Mouse (Mus musculus) ES-E14 (cell line): ENCODE measurements around the gene Mrpl2.

Experiments used
- HCFC1 ChIP-seq: IDR thresholded peaks from 2 replicates; pipeline ENCODE4 v1.6.1; 2012; ENCODE audit warnings: low read length, inconsistent platforms, borderline replicate concordance; ENCODE audit not compliant: insufficient read depth
- ZC3H11A ChIP-seq: IDR thresholded peaks from 2 replicates; pipeline ENCODE4 v1.6.1; 2012; ENCODE audit warnings: low read depth, mild to moderate bottlenecking, inconsistent platforms, low read length, borderline replicate concordance
- ZNF384 ChIP-seq: IDR thresholded peaks from 2 replicates; pipeline ENCODE4 v1.6.1; 2012; ENCODE audit warnings: low read depth, low read length, inconsistent platforms

GRCm38 (mm10) chr17:46602212-46602611 is 43.8 kb upstream of the Mrpl2 start:
- no peak for TF ChIP-seq ZC3H11A
- no peak for TF ChIP-seq ZNF384
- no peak for TF ChIP-seq HCFC1
